Mouse (Mus musculus) midbrain, embryonic 14.5 days (tissue): Measurements from ENCODE around the gene Pcmtd2. TPM values are rescaled to one million over a fixed set of nuclear protein-coding genes. Genes with fewer than 3 reads are reported as not detected.
"Not testable (repeated sequence)": the region's sequence is repeated elsewhere in the genome, so short reads cannot be mapped to it uniquely, and the experiment has no call there.

Experiments
- ATAC-seq: fragments of 200-750 bp; cut with Nextera tagmentation; 2 replicates; pipeline ENCODE4 v1.8.0; 2017; ENCODE audit warnings: moderate number of reproducible peaks, moderate library complexity; ENCODE audit not compliant: low FRiP score, low TSS enrichment
- DNase-seq: peaks from one replicate; pipeline ENCODE4 v3.0.0-alpha.2; 2015
- H3K27ac ChIP-seq: fragments of 300-500 bp; sonication (generic); replicated peaks from 2 replicates; pipeline ENCODE4 v1.5.1; 2014; ENCODE audit warnings: mild to moderate bottlenecking, low read depth, low read length, moderate library complexity
- H3K27me3 ChIP-seq: fragments of 300-500 bp; sonication (generic); 2 replicates; pipeline ENCODE4 v1.6.1; 2014; ENCODE audit warnings: low read length, control low read depth, mixed read lengths; ENCODE audit not compliant: control insufficient read depth, insufficient read depth
- H3K36me3 ChIP-seq: fragments of 300-500 bp; sonication (generic); 2 replicates; pipeline ENCODE4 v1.6.1; 2014; ENCODE audit warnings: low read length, control low read depth; ENCODE audit not compliant: control insufficient read depth, insufficient read depth
- H3K4me1 ChIP-seq: fragments of 300-500 bp; sonication (generic); 2 replicates; pipeline ENCODE4 v1.6.1; 2014; ENCODE audit warnings: mild to moderate bottlenecking, antibody characterized with exemption, low read length, control low read depth; ENCODE audit not compliant: control insufficient read depth, insufficient read depth
- H3K4me2 ChIP-seq: fragments of 300-500 bp; sonication (generic); 2 replicates; pipeline ENCODE4 v1.6.1; 2014; ENCODE audit warnings: mild to moderate bottlenecking, low read length, moderate library complexity
- H3K4me3 ChIP-seq: fragments of 300-500 bp; sonication (generic); replicated peaks from 2 replicates; pipeline ENCODE4 v1.5.1; 2014; ENCODE audit warnings: low read depth, low read length
- H3K9ac ChIP-seq: fragments of 300-500 bp; sonication (generic); replicated peaks from 2 replicates; pipeline ENCODE4 v1.6.1; 2014; ENCODE audit warnings: mild to moderate bottlenecking, low read length, moderate library complexity
- H3K9me3 ChIP-seq: fragments of 300-500 bp; sonication (generic); 2 replicates; pipeline ENCODE4 v1.6.1; 2016; ENCODE audit warnings: low read length, control low read depth, mixed read lengths; ENCODE audit not compliant: control insufficient read depth
- WGBS: fragments of 180-500 bp; shearing (Covaris S2); extraction: QIAGEN DNeasy Blood & Tissue Kit; methylation state at CpG from one replicate; pipeline ENCODE4 v1.1.7; 2014; 5-methylcytosine and 5-hydroxymethylcytosine counted together
- polyA plus RNA-seq: library from polyadenylated mRNA; unstranded; fragments of >200 nt; fragmentation: Nextera tagmentation; extraction: Ambion mirVana; gene quantifications from 2 replicates; pipeline ENCODE4 v1.2.1, GENCODE M21; 2014

Pcmtd2 gene
- 24.7 and 36.2 TPM in 2 replicates for polyA plus RNA-seq

GRCm38 (mm10) chr2:181837372-181838292 is at the start of gene Pcmtd2:
Gene Pcmtd2 (plus strand): TSS chr2:181837854.
- peaks cover 10% of the 10 kb centered on the region; the same call in 1 of the 2 replicates for H3K4me1 ChIP-seq
- DNase-seq (peak; percentile 97), ATAC-seq (peak; percentile 99)
- peak within 1 kb of the TSS; percentile 65 for H3K4me3 ChIP-seq
- H3K4me2 ChIP-seq = peak within 1 kb of the TSS; percentile 66
- H3K9ac ChIP-seq = peak within 1 kb of the TSS; percentile 66
- H3K27me3 ChIP-seq = no peaks in the 10 kb centered on the region
- H3K27ac ChIP-seq = peak within 1 kb of the TSS; percentile 86
- no peaks in the 10 kb centered on the region for H3K9me3 ChIP-seq
- WGBS = 1% methylated on average over 35 of the region's 35 CpGs
- peaks cover 11% of the 10 kb centered on the region for H3K36me3 ChIP-seq

GRCm38 (mm10) chr2:181789396-181789795 is 48.3 kb upstream of the Pcmtd2 start:
- peaks cover 78% of the 10 kb centered on the region for H3K36me3 ChIP-seq
- WGBS = 86% methylated on average over 6 of the region's 6 CpGs

GRCm38 (mm10) chr2:181793186-181793585 is 44.5 kb upstream of the Pcmtd2 start:
- 87% methylated on average over 8 of the region's 8 CpGs for WGBS
- not testable (repeated sequence) for H3K9me3 ChIP-seq, H3K4me2 ChIP-seq, ATAC-seq, H3K9ac ChIP-seq, H3K27ac ChIP-seq, DNase-seq, H3K4me3 ChIP-seq, H3K27me3 ChIP-seq, H3K4me1 ChIP-seq
- peaks cover 89% of the 10 kb centered on the region for H3K36me3 ChIP-seq

More at GRCm38 (mm10) chr2:181789396-181789795, 48.3 kb upstream of the Pcmtd2 start:
- H3K4me3 ChIP-seq = no peak overlapping the region
- H3K27me3 ChIP-seq = no peaks in the 10 kb centered on the region
- DNase-seq (no peak), ATAC-seq (no peak)
- H3K9ac ChIP-seq = no peak overlapping the region
- no peaks in the 10 kb centered on the region for H3K4me1 ChIP-seq
- no peak overlapping the region for H3K4me2 ChIP-seq
- H3K9me3 ChIP-seq = no peaks in the 10 kb centered on the region
- H3K27ac ChIP-seq = no peak overlapping the region

GRCm38 (mm10) chr2:181795641-181796130 is 42.0 kb upstream of the Pcmtd2 start:
- 70% methylated on average over 3 of the region's 3 CpGs for WGBS
- Histone ChIP-seq H3K36me3 (peaks cover 71% of the 10 kb centered on the region), H3K9ac (no peak overlapping the region), H3K27me3 (no peaks in the 10 kb centered on the region), H3K4me1 (no peaks in the 10 kb centered on the region), H3K4me2 (no peak overlapping the region), H3K9me3 (no peaks in the 10 kb centered on the region), H3K4me3 (no peak overlapping the region), H3K27ac (no peak overlapping the region)
- no peak for DNase-seq
- ATAC-seq = no peak

- ATAC-seq = no peak
- no peak overlapping the region for H3K27ac ChIP-seq
- H3K9ac ChIP-seq = no peak overlapping the region
- H3K4me2 ChIP-seq = no peak overlapping the region
- peaks cover 74% of the 10 kb centered on the region for H3K36me3 ChIP-seq
- WGBS = 76% methylated on average over 8 of the region's 8 CpGs
- H3K27me3 ChIP-seq = no peaks in the 10 kb centered on the region
- no peak overlapping the region for H3K4me3 ChIP-seq
- no peaks in the 10 kb centered on the region for H3K9me3 ChIP-seq
- H3K4me1 ChIP-seq = no peaks in the 10 kb centered on the region
- DNase-seq = no peak
Measured at GRCm38 (mm10) chr2:181797672-181798071, 40.0 kb upstream of the Pcmtd2 start.

GRCm38 (mm10) chr2:181829032-181829650 is 8.5 kb upstream of the Pcmtd2 start:
- DNase-seq (no peak), ATAC-seq (no peak)
- H3K9me3 ChIP-seq = no peaks in the 10 kb centered on the region
- H3K4me3 ChIP-seq = no peak overlapping the region
- H3K27me3 ChIP-seq = no peaks in the 10 kb centered on the region
- H3K4me2 ChIP-seq = no peak overlapping the region
- 81% methylated on average over 2 of the region's 2 CpGs for WGBS
- H3K36me3 ChIP-seq = peaks cover 52% of the 10 kb centered on the region
- H3K27ac ChIP-seq = no peak overlapping the region
- H3K9ac ChIP-seq = no peak overlapping the region
- H3K4me1 ChIP-seq = no peaks in the 10 kb centered on the region

- ATAC-seq (no peak), DNase-seq (no peak)
- Histone ChIP-seq H3K4me1 (peaks cover 3% of the 10 kb centered on the region; the same call in 1 of the 2 replicates), H3K27ac (no peak overlapping the region), H3K36me3 (peaks cover 20% of the 10 kb centered on the region), H3K4me2 (no peak overlapping the region), H3K27me3 (no peaks in the 10 kb centered on the region), H3K9ac (no peak overlapping the region), H3K4me3 (no peak overlapping the region), H3K9me3 (no peaks in the 10 kb centered on the region)
- WGBS = 76% methylated on average over 2 of the region's 2 CpGs
Measured at GRCm38 (mm10) chr2:181832745-181833144, 4.9 kb upstream of the Pcmtd2 start.

- H3K36me3 ChIP-seq = peaks cover 14% of the 10 kb centered on the region
- H3K9ac ChIP-seq = peak overlapping the region; percentile 66
- ATAC-seq (peak; percentile 36; the same call in 1 of the 2 replicates), DNase-seq (peak; percentile 38)
- under 1% methylated on average over 3 of the region's 3 CpGs for WGBS
- H3K9me3 ChIP-seq = no peaks in the 10 kb centered on the region
- H3K4me3 ChIP-seq = peak overlapping the region; percentile 65
- peak overlapping the region; percentile 66 for H3K4me2 ChIP-seq
- H3K27me3 ChIP-seq = no peaks in the 10 kb centered on the region
- peak overlapping the region; percentile 86 for H3K27ac ChIP-seq
- H3K4me1 ChIP-seq = peaks cover 10% of the 10 kb centered on the region; the same call in 1 of the 2 replicates
Measured at GRCm38 (mm10) chr2:181838293-181838680, 633 bp downstream of the Pcmtd2 start.
